Mouse (Mus musculus) liver, embryonic 14.5 days (tissue): Measurements from ENCODE around the gene Klrb1b.

Experiments used
- CTCF ChIP-seq: IDR thresholded peaks from 2 replicates; pipeline ENCODE4 v1.5.1; 2016; ENCODE audit warnings: antibody characterized with exemption, low read depth, control low read depth
- EP300 ChIP-seq: IDR thresholded peaks from 2 replicates; pipeline ENCODE4 v1.6.1; 2016; ENCODE audit warnings: antibody characterized with exemption, low read depth

GRCm38 (mm10) chr6:128802999-128803857 lies 22.9 kb downstream of the Klrb1b start:
- TF ChIP-seq EP300, result no peak
- peak; percentile 99 for TF ChIP-seq CTCF
